Mouse (Mus musculus) ES-Bruce4 (cell line): ENCODE results near the gene Zfp747.

Source experiments
- CTCF ChIP-seq: IDR thresholded peaks from one replicate; pipeline ENCODE4 v1.8.1; 2011; ENCODE audit warnings: low read depth, low read length
- EP300 ChIP-seq: IDR thresholded peaks from 2 replicates; pipeline ENCODE4 v1.6.1; 2011; ENCODE audit warnings: low read depth, low read length; ENCODE audit not compliant: insufficient read depth

GRCm38 (mm10) chr7:127366249-127366648, 9.6 kb downstream of the Zfp747 start:
- TF ChIP-seq CTCF (no peak), EP300 (no peak)
